Mouse (Mus musculus) bone marrow, adult 2 months (tissue): ENCODE measurements around the gene Vps54.

ENCODE experiments used
- CTCF ChIP-seq: fragments of 200-500 bp; IDR thresholded peaks from 2 replicates; pipeline ENCODE4 v1.5.1; 2011; ENCODE audit warnings: low read length, control low read depth; ENCODE audit not compliant: control insufficient read depth, insufficient read depth
- POLR2A ChIP-seq: fragments of 200-500 bp; IDR thresholded peaks from 2 replicates; pipeline ENCODE4 v1.6.1; 2011; ENCODE audit warnings: low read depth, mild to moderate bottlenecking, control low read depth, low read length, borderline replicate concordance; ENCODE audit not compliant: control insufficient read depth

GRCm38 (mm10) chr11:21337855-21338254 lies 98.8 kb downstream of the Vps54 start:
- TF ChIP-seq CTCF (no peak), POLR2A (no peak)
